Mouse (Mus musculus) adrenal gland, adult 2 months (tissue): ENCODE data around the gene Slc39a7. TPM values are rescaled to one million over a fixed set of nuclear protein-coding genes. Genes with fewer than 3 reads are reported as not detected.

Experiments used
- DNase-seq: peaks from one replicate; pipeline ENCODE4 v3.0.0; 2021
- long read RNA-seq: library from polyadenylated mRNA; stranded (forward); transcript quantifications from one replicate; pipeline ENCODE4 v2.0.0, GENCODE M21; 2021
- polyA plus RNA-seq: library from polyadenylated mRNA; depleted of rRNA; stranded (reverse); fragments of >200 nt; gene quantifications from 2 replicates; pipeline ENCODE4 v1.2.3, GENCODE M21; 2012; rRNA removed
- total RNA-seq, 2 experiments: library from RNA; stranded (reverse); gene quantifications; 2 replicates each; pipeline ENCODE4 v1.2.3; 2021

Gene Slc39a7
- total RNA-seq: 100 to 1,000 TPM; 156 to 217 TPM
- polyA plus RNA-seq: 291 and 321 TPM in 2 replicates
- long read RNA-seq, transcript Slc39a7-201 (7 exons, 2,320 nt): major isoform, 216 of 308 reads
- long read RNA-seq, transcript Slc39a7-203 (8 exons, 1,550 nt): minor isoform, 57 of 308 reads
- long read RNA-seq, transcript Slc39a7-204 (6 exons, 2,433 nt): minor isoform, 12 of 308 reads
- long read RNA-seq, partial matches to known transcripts: 18 of 308 reads
- long read RNA-seq, other reads (novel, unspliced or antisense): 5 of 308 reads

DNA sequence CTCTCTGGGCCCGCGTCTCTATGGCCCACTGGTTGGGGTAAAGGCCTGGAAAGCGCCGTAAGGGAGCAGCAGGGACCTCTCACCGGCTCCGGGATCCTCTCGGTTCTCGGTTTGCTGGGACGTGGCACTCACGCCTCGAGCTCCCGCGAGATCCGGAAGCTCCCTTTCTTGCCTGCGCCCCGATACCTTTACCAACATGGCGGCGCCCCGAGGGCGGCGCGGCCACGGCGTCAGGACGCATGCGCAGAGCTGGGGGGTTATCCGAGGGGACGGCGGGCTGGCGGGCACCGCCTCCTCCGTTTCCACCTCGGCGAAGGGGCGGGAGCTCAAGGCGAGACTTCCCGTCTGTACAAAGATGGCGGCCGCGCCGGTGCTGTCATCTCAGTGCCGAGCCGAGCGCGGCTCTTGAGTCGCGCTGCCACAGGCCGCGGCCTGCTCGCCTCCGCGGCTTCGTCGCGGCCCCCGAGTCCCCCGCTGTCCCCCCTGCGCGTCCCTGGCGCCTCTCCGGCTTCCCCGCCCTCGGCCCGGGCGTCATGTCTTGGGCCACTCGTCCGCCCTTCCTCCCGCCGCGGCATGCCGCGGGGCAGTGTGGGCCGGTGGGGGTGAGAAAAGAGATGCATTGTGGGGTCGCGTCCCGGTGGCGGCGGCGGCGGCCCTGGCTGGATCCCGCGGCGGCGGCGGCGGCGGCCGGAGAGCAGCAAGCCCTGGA is at the start of gene Slc39a7, which contains the start of gene Rxrb:
TSS of gene Slc39a7 (minus strand) at position 218 of the 709 bp plus-strand sequence.
TSS of gene Rxrb (plus strand) at position 348 of the 709 bp plus-strand sequence.
- peak; percentile 99 for DNase-seq

DNA sequence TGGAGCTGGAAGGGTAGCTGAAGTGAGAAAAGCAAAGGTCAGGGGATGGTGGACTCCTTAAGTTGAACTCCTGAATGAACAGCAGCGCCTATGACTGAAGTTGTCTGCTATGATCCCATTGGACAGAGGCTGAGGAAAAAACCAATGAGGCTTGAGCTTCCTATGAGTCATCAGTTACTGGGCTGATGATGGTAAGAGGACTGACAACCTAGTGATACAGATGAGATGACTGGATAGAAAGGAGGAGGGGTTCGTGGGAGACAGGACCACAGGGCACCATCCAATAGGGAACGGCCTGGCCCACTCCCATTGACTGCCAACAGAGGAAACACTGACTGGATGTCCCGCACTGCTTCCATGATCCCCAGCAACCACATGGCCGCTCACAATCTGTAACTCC is 48.1 kb upstream of the Slc39a7 start:
- DNase-seq: peak; percentile 55

DNA sequence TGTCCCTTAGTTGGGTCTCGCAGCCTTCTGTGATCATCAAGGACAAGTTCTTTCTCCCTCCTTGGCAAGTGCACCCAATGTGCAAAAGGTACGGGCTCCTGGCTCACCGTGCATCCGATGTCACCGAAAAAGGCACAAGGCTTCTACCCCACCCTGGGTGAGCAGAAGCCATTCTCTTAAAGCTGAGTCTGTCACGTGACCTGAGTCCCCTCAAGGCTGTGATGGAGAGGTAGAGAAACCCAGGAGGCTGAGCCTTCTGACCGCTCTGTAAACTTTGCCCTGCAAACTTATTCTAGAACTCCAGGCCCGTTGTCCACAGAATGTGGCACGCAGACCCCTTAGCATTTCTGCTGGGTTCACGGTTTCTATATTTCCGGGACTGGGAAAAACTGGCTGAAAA is 47.5 kb upstream of the Slc39a7 start:
- DNase-seq: no peak

DNA sequence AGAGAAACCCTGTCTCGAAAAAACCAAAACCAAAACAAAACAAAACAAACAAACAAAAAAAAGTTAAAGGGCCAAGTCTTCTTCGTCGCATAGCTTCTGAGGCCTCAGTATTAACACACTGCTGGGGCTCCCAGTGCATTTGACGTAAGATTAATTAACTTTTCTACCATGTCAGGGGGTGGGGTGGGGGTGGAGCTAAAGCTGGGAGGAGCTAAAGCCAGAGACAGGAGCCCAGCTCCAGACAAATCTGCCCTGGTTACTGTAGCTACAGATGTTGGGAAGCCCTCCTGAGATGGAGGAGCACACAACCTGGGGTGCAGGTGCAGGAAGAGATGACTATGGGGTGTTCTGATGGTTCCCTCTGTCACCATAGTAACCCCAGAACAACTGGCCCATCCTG is 46.7 kb upstream of the Slc39a7 start:
- no peak for DNase-seq

DNA sequence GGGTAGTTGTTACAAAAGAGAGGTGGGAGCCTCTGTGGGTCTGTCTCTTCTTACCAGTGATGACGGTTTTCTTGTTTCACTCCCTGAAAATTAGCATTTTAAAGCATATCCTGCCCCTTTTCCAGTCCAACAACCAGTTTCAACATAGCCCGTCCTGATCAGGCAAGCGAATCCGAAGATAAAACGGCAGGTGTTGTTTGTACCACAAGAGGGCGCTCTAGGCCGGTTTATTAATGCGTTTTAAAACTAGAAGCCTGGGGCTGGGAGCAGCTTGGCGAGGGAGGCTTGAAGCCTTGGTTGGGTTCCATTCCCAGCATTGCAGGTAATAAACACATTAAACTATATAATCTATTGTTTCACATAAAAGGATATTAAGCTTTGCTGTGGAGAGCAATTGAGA is 46.1 kb upstream of the Slc39a7 start:
- DNase-seq: peak; percentile 66

DNA sequence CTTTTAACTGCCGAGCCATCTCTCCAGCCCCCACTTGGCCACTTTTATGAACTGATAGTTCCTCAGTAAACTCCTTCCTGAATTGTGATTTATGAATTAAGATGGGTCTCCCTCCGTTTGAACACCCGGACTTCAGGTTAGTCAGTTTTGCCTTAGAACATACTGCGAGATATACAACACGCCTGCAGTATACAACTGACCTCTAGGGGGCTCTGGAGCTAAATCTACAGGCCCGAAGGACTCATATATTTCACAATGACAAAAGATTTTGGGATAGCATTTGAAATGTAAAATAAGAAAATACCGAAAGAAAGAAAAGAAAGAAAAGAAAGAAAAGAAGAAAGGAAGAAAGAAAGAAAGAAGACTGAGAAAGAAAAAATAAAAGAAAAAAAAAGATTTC is 43.8 kb upstream of the Slc39a7 start:
- DNase-seq: peak; percentile 66

DNA sequence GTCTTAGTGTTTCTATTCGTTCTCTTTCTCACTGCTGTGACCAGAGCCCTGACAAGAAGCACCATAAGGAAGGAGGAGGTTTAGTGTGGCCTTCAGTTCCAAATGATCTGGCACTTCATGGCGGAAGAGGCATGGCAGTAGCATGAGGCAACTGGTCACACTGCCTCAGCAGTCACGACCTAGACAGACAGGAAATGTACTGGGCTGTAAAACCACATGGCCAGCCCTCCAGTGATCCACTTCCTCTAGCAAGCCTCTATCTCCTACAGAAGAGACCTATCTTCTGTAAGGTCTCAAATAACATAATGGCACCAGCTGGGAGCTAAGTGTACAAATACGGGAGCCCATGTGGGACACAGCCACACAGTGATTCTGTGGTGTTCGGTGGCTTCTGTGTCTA is 40.6 kb upstream of the Slc39a7 start:
- DNase-seq: no peak

DNA sequence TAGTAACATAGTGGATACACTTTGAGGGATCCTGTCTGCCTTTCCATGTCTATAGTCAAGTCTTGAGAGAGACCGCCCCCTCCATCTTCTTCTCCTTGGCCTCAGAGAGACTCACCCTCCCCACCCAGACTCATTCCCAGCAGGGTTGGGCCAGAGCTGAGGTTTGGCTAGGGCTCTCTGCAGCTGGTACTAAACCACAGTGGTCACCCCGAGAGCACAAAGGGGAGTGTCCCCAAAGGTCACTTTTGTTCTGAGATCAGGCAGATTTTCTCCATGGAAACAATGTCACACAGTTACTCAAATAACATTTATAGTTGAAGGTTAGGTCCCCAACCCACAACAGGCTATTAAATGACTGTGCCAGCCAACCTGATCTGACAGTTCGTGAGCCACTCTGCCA is 37.4 kb upstream of the Slc39a7 start:
- no peak for DNase-seq

DNA sequence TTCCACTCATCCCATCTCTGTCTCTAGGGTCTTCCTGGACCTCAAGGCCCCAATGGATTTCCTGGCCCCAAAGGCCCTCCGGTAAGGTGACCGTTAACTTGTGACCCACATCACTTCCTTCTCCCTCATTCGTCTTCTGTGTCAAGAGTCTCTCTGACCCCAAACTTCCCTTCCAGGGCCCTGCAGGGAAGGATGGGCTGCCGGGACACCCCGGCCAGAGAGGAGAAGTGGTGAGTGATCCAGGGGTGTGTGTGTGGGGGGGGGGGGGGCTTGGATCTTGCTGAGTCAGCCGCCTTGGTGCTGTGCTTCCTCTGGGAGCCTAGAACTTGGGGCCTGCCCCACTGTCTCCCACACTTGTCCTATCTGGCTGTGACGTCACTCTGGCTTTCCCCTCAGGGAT is 25.7 kb upstream of the Slc39a7 start:
- no peak for DNase-seq

DNA sequence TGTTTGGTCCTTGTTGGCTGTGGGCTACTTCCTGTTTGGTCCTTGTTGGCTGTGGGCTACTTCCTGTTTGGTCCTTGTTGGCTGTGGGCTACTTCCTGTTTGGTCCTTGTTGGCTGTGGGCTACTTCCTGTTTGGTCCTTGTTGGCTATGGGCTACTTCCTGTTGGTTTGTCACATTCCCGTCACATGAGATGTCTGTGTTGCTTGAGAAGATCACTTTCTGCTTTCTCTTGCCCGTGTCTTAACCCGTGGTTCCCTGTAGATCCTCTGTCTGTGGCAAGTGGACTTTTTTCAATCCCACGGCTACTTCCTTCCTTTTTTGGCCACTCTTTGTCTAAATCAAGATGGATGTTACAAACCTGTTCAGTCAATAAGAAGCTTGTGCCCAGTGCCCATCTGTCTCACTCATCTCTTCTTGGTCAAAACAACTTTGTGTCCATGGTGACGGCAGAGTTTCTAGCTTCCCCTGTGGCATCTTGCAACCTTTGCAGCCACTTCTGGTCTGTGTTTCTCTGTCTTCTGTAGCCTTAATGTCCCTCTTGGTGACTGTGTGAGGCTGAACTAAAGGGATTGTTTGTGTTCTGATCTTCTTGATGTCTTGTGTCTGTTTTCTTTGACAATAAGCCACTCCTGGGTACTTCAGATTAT is 16.0 kb upstream of the Slc39a7 start:
- no peak for DNase-seq

DNA sequence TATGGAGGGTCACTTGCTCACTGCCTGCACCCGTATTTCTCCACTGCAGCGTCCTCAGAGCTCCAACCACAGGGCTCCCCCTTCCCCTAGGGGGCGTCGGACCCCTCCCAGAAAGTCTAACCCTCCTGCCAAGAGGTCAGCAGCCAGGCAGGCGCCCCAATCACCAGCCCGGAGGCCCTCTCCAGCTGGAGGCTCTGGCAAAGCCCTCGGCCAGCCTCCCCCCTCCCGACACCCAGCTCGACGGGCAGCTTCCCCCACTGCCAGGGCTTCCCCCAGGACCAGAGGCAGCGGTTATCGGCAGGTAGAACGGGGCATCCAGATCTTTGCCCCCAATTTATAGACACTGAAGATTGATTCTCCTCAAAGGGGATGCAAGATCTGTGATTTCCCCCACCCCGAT is 14.5 kb upstream of the Slc39a7 start:
- no peak for DNase-seq

DNA sequence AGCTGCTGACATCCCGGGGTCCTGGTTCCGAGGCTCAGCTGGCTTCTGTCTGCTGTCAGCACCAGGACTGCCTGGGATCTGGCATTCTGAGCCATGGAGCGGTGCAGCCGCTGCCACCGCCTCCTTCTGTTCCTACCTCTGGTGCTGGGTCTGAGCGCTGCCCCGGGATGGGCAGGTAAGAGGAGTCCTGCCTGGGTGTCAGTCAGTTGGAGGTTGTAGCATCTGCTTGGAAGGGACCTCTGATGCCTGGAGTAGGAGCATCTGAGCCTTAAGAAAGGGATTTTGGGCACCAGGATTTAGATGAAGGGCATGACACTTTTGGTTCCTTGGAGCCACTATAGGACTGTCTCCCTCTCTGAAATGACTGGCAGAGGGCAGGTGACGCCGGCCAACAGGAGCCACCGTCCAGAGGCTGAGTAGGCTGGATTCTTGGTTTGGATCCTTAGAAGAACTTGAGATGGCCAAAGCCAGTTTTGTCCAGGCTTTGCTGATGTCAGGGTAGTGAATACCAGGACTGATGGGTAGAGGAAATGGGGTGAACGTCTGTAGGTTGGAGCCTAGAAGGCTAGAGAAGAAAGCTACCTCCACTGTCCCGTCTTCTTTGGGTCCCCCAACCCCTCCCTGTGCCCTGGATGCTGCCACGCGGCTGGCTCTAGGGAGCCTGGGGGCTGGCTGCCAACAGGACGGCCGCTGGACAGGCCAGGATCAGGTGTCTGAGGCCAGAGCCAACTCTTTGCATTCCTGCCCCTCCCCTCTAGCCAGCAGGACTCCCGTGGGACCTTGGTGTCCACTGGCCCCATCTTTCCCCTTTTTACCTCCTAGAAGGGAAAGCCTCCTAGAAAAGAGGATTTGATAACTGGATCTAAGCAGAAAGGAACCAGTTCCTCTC is 8.3 kb upstream of the Slc39a7 start:
- DNase-seq: peak; percentile 45

DNA sequence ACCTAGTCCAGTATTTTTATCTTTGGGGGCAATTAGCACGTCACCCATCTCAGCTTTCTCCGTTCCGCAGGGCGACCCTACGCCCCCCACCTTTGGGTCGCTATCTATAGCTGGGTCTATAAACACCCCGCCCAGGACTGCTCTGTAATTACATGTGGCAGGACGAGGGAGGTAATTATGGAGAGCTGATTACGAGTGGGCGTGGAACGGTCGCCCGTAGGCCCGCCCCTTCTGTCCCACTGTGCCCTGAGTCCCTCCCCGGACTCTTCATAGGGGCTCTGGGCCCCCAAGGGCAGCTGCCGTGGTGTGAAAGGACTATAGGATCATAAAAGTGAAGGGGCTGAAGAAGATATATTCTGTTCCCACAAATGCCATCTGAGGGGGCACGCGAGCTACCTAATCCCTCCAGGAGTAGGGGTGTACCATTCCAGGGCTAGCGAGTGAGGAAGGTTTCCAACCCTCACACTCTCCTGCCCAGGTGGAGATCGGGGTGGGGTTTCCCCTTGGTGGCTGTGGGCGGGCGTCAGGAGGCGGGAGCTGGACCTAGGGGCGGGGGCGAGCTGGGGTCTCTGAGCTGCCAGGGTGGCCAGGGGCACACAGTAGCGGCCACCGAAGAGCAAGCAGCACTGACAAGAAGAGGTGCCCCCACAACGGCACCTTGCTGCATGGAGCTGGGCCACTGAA is 7.5 kb upstream of the Slc39a7 start, which contains the start of gene Col11a2:
TSS of gene Col11a2 (plus strand) at position 560 of the 684 bp plus-strand sequence.
- peak; percentile 23 for DNase-seq

DNA sequence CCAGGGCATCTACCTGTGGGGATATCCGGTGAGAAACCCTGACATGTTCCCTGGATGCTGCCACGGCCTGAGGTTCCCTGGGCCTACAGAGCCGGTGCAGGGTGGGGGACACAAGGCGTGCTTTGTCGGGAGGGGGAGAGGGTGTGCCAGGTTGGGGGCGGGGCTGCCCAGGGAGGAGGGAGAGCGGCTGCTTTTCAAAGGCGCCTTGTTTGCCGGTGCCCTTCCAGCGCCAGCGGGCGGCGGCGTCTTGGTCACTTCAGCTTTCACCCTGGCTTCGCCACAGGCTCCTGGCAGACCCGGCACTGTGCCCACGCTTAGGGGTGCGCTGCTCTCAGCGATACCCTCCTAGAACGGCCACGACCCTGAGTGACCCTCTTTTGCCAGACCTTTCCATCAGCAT is 7.0 kb upstream of the Slc39a7 start:
- peak; percentile 44 for DNase-seq

DNA sequence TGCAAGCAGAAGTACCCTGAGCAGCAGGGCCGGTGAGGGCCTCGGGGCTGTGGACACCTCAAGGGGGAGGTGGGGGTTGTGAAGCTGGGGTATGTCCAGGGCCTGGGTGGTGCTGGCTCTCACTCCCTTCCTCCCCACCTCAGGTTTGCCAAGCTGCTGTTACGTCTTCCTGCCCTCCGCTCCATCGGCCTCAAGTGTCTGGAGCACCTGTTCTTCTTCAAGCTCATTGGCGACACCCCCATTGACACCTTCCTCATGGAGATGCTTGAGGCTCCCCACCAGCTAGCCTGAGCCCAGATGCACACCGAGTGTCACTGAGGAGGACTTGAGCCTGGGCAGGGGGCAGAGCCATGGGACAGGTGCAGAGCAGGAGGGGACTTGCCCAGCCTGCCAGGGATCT is 5.8 kb upstream of the Slc39a7 start:
- no peak for DNase-seq

DNA sequence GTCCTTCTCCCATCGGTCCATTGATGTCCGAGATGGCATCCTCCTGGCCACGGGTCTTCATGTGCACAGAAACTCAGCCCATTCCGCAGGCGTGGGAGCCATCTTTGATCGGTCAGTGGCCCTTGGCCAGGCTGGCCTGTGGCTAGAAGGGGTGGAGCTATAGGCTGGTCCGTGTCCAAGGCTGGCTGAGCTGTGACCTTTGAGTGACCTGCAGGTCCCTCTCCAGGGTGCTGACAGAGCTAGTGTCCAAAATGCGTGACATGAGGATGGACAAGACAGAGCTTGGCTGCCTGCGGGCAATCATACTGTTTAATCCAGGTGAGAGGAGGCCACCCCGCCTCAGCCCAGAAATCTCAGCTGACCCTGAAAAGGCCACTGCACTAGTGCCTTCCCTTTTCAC is 5.2 kb upstream of the Slc39a7 start:
- DNase-seq: peak; percentile 59

DNA sequence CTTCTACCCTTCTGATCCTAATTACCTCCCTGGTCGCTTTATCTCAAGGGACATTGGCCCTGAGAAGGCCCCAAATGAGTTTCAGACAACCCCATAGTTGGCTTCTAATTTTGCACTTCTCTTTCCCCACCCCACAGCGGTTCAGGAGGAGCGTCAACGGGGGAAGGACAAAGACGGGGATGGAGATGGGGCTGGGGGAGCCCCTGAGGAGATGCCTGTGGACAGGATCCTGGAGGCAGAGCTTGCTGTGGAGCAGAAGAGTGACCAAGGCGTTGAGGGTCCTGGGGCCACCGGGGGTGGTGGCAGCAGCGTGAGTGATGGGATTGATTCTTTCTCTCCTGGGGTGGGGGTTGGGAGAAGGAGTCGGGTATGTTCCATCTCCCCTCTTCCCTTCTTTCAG is 4.0 kb upstream of the Slc39a7 start:
- DNase-seq: no peak

DNA sequence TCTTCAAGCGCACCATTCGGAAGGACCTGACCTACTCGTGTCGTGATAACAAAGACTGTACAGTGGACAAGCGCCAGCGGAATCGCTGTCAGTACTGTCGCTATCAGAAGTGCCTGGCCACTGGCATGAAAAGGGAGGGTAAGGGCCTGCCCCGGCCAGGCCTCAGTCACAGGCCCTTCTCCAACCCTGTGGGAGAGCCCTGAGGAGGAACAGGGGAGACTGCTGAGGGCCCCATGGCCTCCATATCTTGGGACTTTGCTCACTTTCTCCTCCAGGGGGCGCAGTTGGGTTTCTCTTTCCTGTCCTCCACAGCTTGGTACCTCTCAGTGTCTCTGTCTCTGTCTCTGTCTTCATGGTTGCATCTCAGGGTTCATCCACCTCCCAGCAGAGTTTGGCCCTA is 2.6 kb upstream of the Slc39a7 start:
- peak; percentile 72 for DNase-seq

DNA sequence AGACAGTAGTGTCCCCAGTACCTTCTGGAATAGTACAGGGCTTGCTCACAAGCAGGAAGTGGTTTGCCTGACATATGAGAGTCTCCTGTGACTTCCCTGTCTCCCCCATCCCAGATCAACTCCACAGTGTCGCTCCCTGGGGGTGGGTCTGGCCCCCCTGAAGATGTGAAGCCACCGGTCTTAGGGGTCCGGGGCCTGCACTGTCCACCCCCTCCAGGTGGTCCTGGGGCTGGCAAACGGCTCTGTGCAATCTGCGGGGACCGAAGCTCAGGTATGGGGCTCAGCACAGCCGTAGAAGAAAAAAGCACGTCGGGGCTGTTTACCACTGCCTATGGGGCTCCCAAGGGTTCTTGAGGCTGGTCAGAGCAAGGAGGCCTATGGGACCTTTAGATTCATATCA is 2.0 kb upstream of the Slc39a7 start:
- peak; percentile 25 for DNase-seq

DNA sequence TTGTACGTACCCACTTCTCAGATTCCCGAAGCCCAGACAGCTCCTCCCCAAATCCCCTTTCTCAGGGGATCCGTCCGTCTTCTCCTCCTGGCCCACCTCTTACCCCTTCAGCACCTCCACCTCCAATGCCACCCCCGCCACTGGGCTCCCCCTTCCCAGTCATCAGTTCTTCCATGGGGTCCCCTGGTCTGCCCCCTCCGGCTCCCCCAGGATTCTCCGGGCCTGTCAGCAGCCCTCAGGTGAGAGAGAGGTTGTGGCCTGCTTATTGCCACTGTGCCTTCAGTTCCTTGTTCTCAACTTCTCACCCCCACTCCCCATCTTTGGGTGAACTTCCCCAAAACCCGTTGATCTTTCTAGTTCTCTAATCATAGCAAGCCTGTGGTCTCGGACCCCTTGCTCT is 1.3 kb upstream of the Slc39a7 start:
- DNase-seq: peak; percentile 28

DNA sequence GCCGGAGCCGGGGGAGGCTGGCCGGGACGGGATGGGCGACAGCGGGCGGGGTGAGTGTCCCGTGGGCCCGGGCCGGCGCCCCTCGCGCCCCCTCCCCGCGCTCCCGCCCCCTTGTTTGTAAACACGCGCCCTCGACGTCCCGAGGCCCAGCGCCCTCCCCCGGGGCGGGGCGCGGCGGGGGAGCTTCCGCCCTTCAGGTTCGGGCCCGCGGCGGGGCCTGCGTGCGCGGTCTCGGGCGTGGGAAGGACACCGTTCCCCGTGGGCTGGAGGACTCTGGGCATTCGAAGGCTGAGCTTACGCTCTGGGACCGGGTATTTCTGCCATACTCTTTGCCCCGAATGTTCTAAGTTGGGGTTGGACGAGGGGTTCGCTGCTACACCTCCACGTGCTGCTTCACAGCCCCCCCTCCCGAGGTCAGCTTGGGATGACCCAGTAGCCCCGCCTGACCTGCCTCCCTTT is 721 bp upstream of the Slc39a7 start:
- DNase-seq: peak; percentile 88
